13 mouse cellular contexts compared by ENCODE assay signal in genomic region chr1:172318424-172319035, GRCm38 (mm10). TPM values are rescaled to one million over a fixed set of nuclear protein-coding genes. Genes with fewer than 3 reads are reported as not detected.
DNase-seq lines count a peak whose midpoint lies in the region; ATAC-seq and TF ChIP-seq lines count a peak whose summit lies in the region.
"Had no signal": no experiment of that assay in that cellular context is flagged by ENCODE, and none has a peak within 500 bp of the region (broad histone marks: within the 10 kb centered on the region; RNA-seq: fewer than 3 reads in every experiment).

No protein-coding gene starts in this region.

- DNase-seq in hindbrain, embryonic 10.5 days (ENCODE audit: low spot score) = no peak
- DNase-seq in hindbrain, postnatal 0 days (ENCODE audit: low spot score) = no peak
- DNase-seq in stomach, postnatal 0 days (ENCODE audit: low spot score) = no peak
- DNase-seq in spleen, postnatal 14 days (ENCODE audit: low spot score in 2 of 2) = no peak
- DNase-seq in kidney, postnatal 14 days = no peak
- DNase-seq: embryo, embryonic 11 days; left cerebral cortex, postnatal 4 days; lung, embryonic 14.5 days had no signal

- H3K9ac ChIP-seq in hindbrain, postnatal 0 days (replicated peaks; ENCODE audit: low read length) = no peak overlapping the region
- H3K9ac ChIP-seq in stomach, embryonic 15.5 days = no peak overlapping the region
- no peak overlapping the region for H3K9ac ChIP-seq in stomach, postnatal 0 days (ENCODE audit: low read length)
- no peak overlapping the region for H3K9ac ChIP-seq in forebrain, embryonic 15.5 days (replicated peaks)
- 0 out of 2 replicates have a peak overlapping the region, but pooled peaks have one; percentile 5 for H3K9ac ChIP-seq in neural tube, embryonic 15.5 days (replicated peaks)
- H3K9ac ChIP-seq: lung, embryonic 14.5 days had no signal

- H3K27me3 ChIP-seq in hindbrain, embryonic 10.5 days (ENCODE audit: insufficient read depth, poor library complexity, severe bottlenecking) = peaks cover 38% of the 10 kb centered on the region
- no peaks in the 10 kb centered on the region for H3K27me3 ChIP-seq in hindbrain, postnatal 0 days (ENCODE audit: insufficient read depth, low read length)
- H3K27me3 ChIP-seq in stomach, embryonic 15.5 days (replicated peaks) = no peaks in the 10 kb centered on the region
- H3K27me3 ChIP-seq in stomach, postnatal 0 days (ENCODE audit: control insufficient read depth, insufficient read depth, low read length) = no peaks in the 10 kb centered on the region
- H3K27me3 ChIP-seq in forebrain, embryonic 15.5 days = no peaks in the 10 kb centered on the region
- H3K27me3 ChIP-seq in neural tube, embryonic 15.5 days (replicated peaks) = no peaks in the 10 kb centered on the region
- H3K27me3 ChIP-seq: CH12.LX had no signal

- H3K4me2 ChIP-seq in hindbrain, postnatal 0 days (ENCODE audit: low read depth, low read length) = no peak overlapping the region
- H3K4me2 ChIP-seq in stomach, embryonic 15.5 days = no peak overlapping the region
- H3K4me2 ChIP-seq in stomach, postnatal 0 days (replicated peaks; ENCODE audit: low read depth) = no peak overlapping the region
- no peak overlapping the region for H3K4me2 ChIP-seq in forebrain, embryonic 15.5 days (replicated peaks)
- H3K4me2 ChIP-seq in neural tube, embryonic 15.5 days = no peak overlapping the region
- H3K4me2 ChIP-seq: lung, embryonic 14.5 days had no signal

- H3K4me3 ChIP-seq in hindbrain, embryonic 10.5 days = no peak overlapping the region
- H3K4me3 ChIP-seq in hindbrain, postnatal 0 days (ENCODE audit: low read length) = no peak overlapping the region
- H3K4me3 ChIP-seq in stomach, embryonic 15.5 days (replicated peaks) = no peak overlapping the region
- H3K4me3 ChIP-seq in stomach, postnatal 0 days (ENCODE audit: low read depth, low read length) = no peak overlapping the region
- H3K4me3 ChIP-seq in forebrain, embryonic 15.5 days = no peak overlapping the region
- H3K4me3 ChIP-seq in neural tube, embryonic 15.5 days (replicated peaks) = no peak overlapping the region

- TF ChIP-seq EP300 in stomach, postnatal 0 days (optimal IDR thresholded peaks at IDR 0.05) = no peak

- no peaks in the 10 kb centered on the region for H3K9me3 ChIP-seq in hindbrain, embryonic 10.5 days
- no peaks in the 10 kb centered on the region for H3K9me3 ChIP-seq in hindbrain, postnatal 0 days (ENCODE audit: low read length)
- no peaks in the 10 kb centered on the region for H3K9me3 ChIP-seq in stomach, embryonic 15.5 days
- no peaks in the 10 kb centered on the region for H3K9me3 ChIP-seq in stomach, postnatal 0 days (ENCODE audit: control insufficient read depth, low read length)
- H3K9me3 ChIP-seq in forebrain, embryonic 15.5 days = no peaks in the 10 kb centered on the region
- H3K9me3 ChIP-seq in neural tube, embryonic 15.5 days (replicated peaks) = no peaks in the 10 kb centered on the region

- H3K4me1 ChIP-seq in hindbrain, embryonic 10.5 days (replicated peaks) = peaks cover 90% of the 10 kb centered on the region
- H3K4me1 ChIP-seq in hindbrain, postnatal 0 days (ENCODE audit: insufficient read depth, low read length) = peaks cover 18% of the 10 kb centered on the region
- no peaks in the 10 kb centered on the region for H3K4me1 ChIP-seq in stomach, embryonic 15.5 days
- no peaks in the 10 kb centered on the region for H3K4me1 ChIP-seq in stomach, postnatal 0 days (replicated peaks; ENCODE audit: control insufficient read depth, insufficient read depth)
- H3K4me1 ChIP-seq in forebrain, embryonic 15.5 days = peaks cover 71% of the 10 kb centered on the region
- H3K4me1 ChIP-seq in neural tube, embryonic 15.5 days = peaks cover 39% of the 10 kb centered on the region

- H3K27ac ChIP-seq in hindbrain, embryonic 10.5 days = peak overlapping the region; percentile 78
- no peak overlapping the region for H3K27ac ChIP-seq in hindbrain, postnatal 0 days
- no peak overlapping the region for H3K27ac ChIP-seq in stomach, embryonic 15.5 days
- H3K27ac ChIP-seq in stomach, postnatal 0 days (replicated peaks) = no peak overlapping the region
- peak overlapping the region; percentile 39 for H3K27ac ChIP-seq in forebrain, embryonic 15.5 days (replicated peaks)
- no peak overlapping the region for H3K27ac ChIP-seq in neural tube, embryonic 15.5 days (replicated peaks)

- TF ChIP-seq CTCF in hindbrain, postnatal 0 days (IDR thresholded peaks at IDR 0.05; ENCODE audit: low read depth) = no peak
- TF ChIP-seq CTCF in stomach, postnatal 0 days (IDR thresholded peaks at IDR 0.05; ENCODE audit: low read depth) = no peak

- ATAC-seq in hindbrain, postnatal 0 days = no peak
- ATAC-seq in stomach, embryonic 15.5 days (ENCODE audit: insufficient read depth, low FRiP score, low read depth) = 0 out of 2 replicates have a peak, but pooled peaks have one; percentile 2
- ATAC-seq in stomach, postnatal 0 days (ENCODE audit: low FRiP score, low TSS enrichment) = no peak; the same call in 1 of the 2 replicates
- no peak for ATAC-seq in forebrain, embryonic 15.5 days (replicated peaks)
- ATAC-seq in neural tube, embryonic 15.5 days (ENCODE audit: low FRiP score) = no peak

- 79% methylated on average over 19 of the region's 19 CpGs for WGBS in hindbrain, embryonic 10.5 days
- WGBS in hindbrain, postnatal 0 days = 62% methylated on average over 19 of the region's 19 CpGs
- 85% methylated on average over 19 of the region's 19 CpGs for WGBS in stomach, embryonic 15.5 days
- WGBS in stomach, postnatal 0 days = 87% methylated on average over 15 of the region's 19 CpGs
- 79% methylated on average over 19 of the region's 19 CpGs for WGBS in forebrain, embryonic 15.5 days
- WGBS in neural tube, embryonic 15.5 days = 63% methylated on average over 19 of the region's 19 CpGs

- H3K36me3 ChIP-seq in hindbrain, embryonic 10.5 days = peaks cover 54% of the 10 kb centered on the region
- H3K36me3 ChIP-seq in hindbrain, postnatal 0 days (ENCODE audit: insufficient read depth, low read length) = peaks cover 18% of the 10 kb centered on the region; the same call in 1 of the 2 replicates
- no peaks in the 10 kb centered on the region for H3K36me3 ChIP-seq in stomach, embryonic 15.5 days
- H3K36me3 ChIP-seq in stomach, postnatal 0 days (ENCODE audit: control insufficient read depth, insufficient read depth, low read length) = peaks cover 8% of the 10 kb centered on the region; the same call in 1 of the 2 replicates
- peaks cover 6% of the 10 kb centered on the region; the same call in 1 of the 2 replicates for H3K36me3 ChIP-seq in forebrain, embryonic 15.5 days
- peaks cover 9% of the 10 kb centered on the region; the same call in 1 of the 2 replicates for H3K36me3 ChIP-seq in neural tube, embryonic 15.5 days

RNA-seq across cellular contexts. Expression of gene Kcnj9, which starts 10.6 kb away (rescaled TPM):
- 0.11 and 0.71 TPM in 2 replicates for polyA plus RNA-seq in hindbrain, embryonic 10.5 days (2016; fragmentation: Nextera tagmentation; extraction: Ambion mirVana)
- total RNA-seq in hindbrain, postnatal 0 days (2014; rRNA removed) = 8.0 and 9.8 TPM in 2 replicates
- 3.6 and 4.2 TPM in 2 replicates for polyA plus RNA-seq in hindbrain, postnatal 0 days (2015; fragmentation: Nextera tagmentation; extraction: Ambion mirVana)
- polyA plus RNA-seq in stomach, embryonic 15.5 days (2015; fragmentation: Nextera tagmentation; extraction: Ambion mirVana) = 0.05 and 0.09 TPM in 2 replicates
- 0.07 TPM in 2 replicates for polyA plus RNA-seq in stomach, postnatal 0 days (2015; fragmentation: Nextera tagmentation; extraction: Ambion mirVana)
- 3.4 and 3.5 TPM in 2 replicates for polyA plus RNA-seq in forebrain, embryonic 15.5 days (2015; fragmentation: Nextera tagmentation; extraction: Ambion mirVana)
- polyA plus RNA-seq in neural tube, embryonic 15.5 days (2015; fragmentation: Nextera tagmentation; extraction: Ambion mirVana) = 2.5 and 3.2 TPM in 2 replicates
- total RNA-seq: monocyte, adult 5-6 weeks had no signal

RNA-seq across cellular contexts. Expression of gene Atp1a2, which starts 20.7 kb away (rescaled TPM):
- polyA plus RNA-seq in hindbrain, embryonic 10.5 days (2016; fragmentation: Nextera tagmentation; extraction: Ambion mirVana) = 2.1 and 2.3 TPM in 2 replicates
- total RNA-seq in hindbrain, postnatal 0 days (2014; rRNA removed) = 546 and 572 TPM in 2 replicates
- 119 and 123 TPM in 2 replicates for polyA plus RNA-seq in hindbrain, postnatal 0 days (2015; fragmentation: Nextera tagmentation; extraction: Ambion mirVana)
- polyA plus RNA-seq in stomach, embryonic 15.5 days (2015; fragmentation: Nextera tagmentation; extraction: Ambion mirVana) = 4.2 and 4.3 TPM in 2 replicates
- 3.1 and 4.1 TPM in 2 replicates for polyA plus RNA-seq in stomach, postnatal 0 days (2015; fragmentation: Nextera tagmentation; extraction: Ambion mirVana)
- polyA plus RNA-seq in forebrain, embryonic 15.5 days (2015; fragmentation: Nextera tagmentation; extraction: Ambion mirVana) = 32.2 and 33.1 TPM in 2 replicates
- 57.9 and 63.1 TPM in 2 replicates for polyA plus RNA-seq in neural tube, embryonic 15.5 days (2015; fragmentation: Nextera tagmentation; extraction: Ambion mirVana)
- total RNA-seq: monocyte, adult 5-6 weeks had no signal

RNA-seq across cellular contexts. Expression of gene Kcnj10, which starts 22.5 kb away (rescaled TPM):
- polyA plus RNA-seq in hindbrain, embryonic 10.5 days (2016; fragmentation: Nextera tagmentation; extraction: Ambion mirVana) = 0.31 and 0.77 TPM in 2 replicates
- total RNA-seq in hindbrain, postnatal 0 days (2014; rRNA removed) = 8.6 and 10.0 TPM in 2 replicates
- 5.4 and 5.6 TPM in 2 replicates for polyA plus RNA-seq in hindbrain, postnatal 0 days (2015; fragmentation: Nextera tagmentation; extraction: Ambion mirVana)
- 0.10 and 0.17 TPM in 2 replicates for polyA plus RNA-seq in stomach, embryonic 15.5 days (2015; fragmentation: Nextera tagmentation; extraction: Ambion mirVana)
- polyA plus RNA-seq in stomach, postnatal 0 days (2015; fragmentation: Nextera tagmentation; extraction: Ambion mirVana) = 0.17 and 0.25 TPM in 2 replicates
- 1.7 and 1.9 TPM in 2 replicates for polyA plus RNA-seq in forebrain, embryonic 15.5 days (2015; fragmentation: Nextera tagmentation; extraction: Ambion mirVana)
- 2.3 and 2.5 TPM in 2 replicates for polyA plus RNA-seq in neural tube, embryonic 15.5 days (2015; fragmentation: Nextera tagmentation; extraction: Ambion mirVana)
- total RNA-seq: monocyte, adult 5-6 weeks had no signal

RNA-seq across cellular contexts. Expression of gene Igsf8, which starts 57.1 kb away (rescaled TPM):
- polyA plus RNA-seq in hindbrain, embryonic 10.5 days (2016; fragmentation: Nextera tagmentation; extraction: Ambion mirVana) = 63.5 and 142 TPM in 2 replicates
- total RNA-seq in hindbrain, postnatal 0 days (2014; rRNA removed) = 136 and 150 TPM in 2 replicates
- polyA plus RNA-seq in hindbrain, postnatal 0 days (2015; fragmentation: Nextera tagmentation; extraction: Ambion mirVana) = 90.2 and 90.8 TPM in 2 replicates
- 44.8 and 45.0 TPM in 2 replicates for polyA plus RNA-seq in stomach, embryonic 15.5 days (2015; fragmentation: Nextera tagmentation; extraction: Ambion mirVana)
- 19.1 and 19.5 TPM in 2 replicates for polyA plus RNA-seq in stomach, postnatal 0 days (2015; fragmentation: Nextera tagmentation; extraction: Ambion mirVana)
- 137 and 162 TPM in 2 replicates for polyA plus RNA-seq in forebrain, embryonic 15.5 days (2015; fragmentation: Nextera tagmentation; extraction: Ambion mirVana)
- polyA plus RNA-seq in neural tube, embryonic 15.5 days (2015; fragmentation: Nextera tagmentation; extraction: Ambion mirVana) = 70.9 and 71.3 TPM in 2 replicates

RNA-seq across cellular contexts. Expression of gene Pigm, which starts 57.8 kb away (rescaled TPM):
- polyA plus RNA-seq in hindbrain, embryonic 10.5 days (2016; fragmentation: Nextera tagmentation; extraction: Ambion mirVana) = 8.7 and 10.5 TPM in 2 replicates
- 12.2 and 14.7 TPM in 2 replicates for total RNA-seq in hindbrain, postnatal 0 days (2014; rRNA removed)
- 2.7 and 3.0 TPM in 2 replicates for polyA plus RNA-seq in hindbrain, postnatal 0 days (2015; fragmentation: Nextera tagmentation; extraction: Ambion mirVana)
- polyA plus RNA-seq in stomach, embryonic 15.5 days (2015; fragmentation: Nextera tagmentation; extraction: Ambion mirVana) = 6.1 and 6.7 TPM in 2 replicates
- 3.6 and 3.8 TPM in 2 replicates for polyA plus RNA-seq in stomach, postnatal 0 days (2015; fragmentation: Nextera tagmentation; extraction: Ambion mirVana)
- polyA plus RNA-seq in forebrain, embryonic 15.5 days (2015; fragmentation: Nextera tagmentation; extraction: Ambion mirVana) = 4.7 TPM in 2 replicates
- 3.7 and 3.8 TPM in 2 replicates for polyA plus RNA-seq in neural tube, embryonic 15.5 days (2015; fragmentation: Nextera tagmentation; extraction: Ambion mirVana)

Comparison
In these comparisons a context has a peak if more than half of its experiments do, and no peak if none do; other contexts are left out.
1. H3K27ac ChIP-seq: peak in hindbrain, embryonic 10.5 days (single experiment) and forebrain, embryonic 15.5 days (single experiment); none in hindbrain, postnatal 0 days (single experiment), stomach, embryonic 15.5 days (single experiment), stomach, postnatal 0 days (single experiment) and neural tube, embryonic 15.5 days (single experiment).